Mouse (Mus musculus) limb, embryonic 14.5 days (tissue): ENCODE data around the gene Frmd6. TPM values are rescaled to one million over a fixed set of nuclear protein-coding genes. Genes with fewer than 3 reads are reported as not detected.

Experiments used
- ATAC-seq: fragments of 200-750 bp; cut with Nextera tagmentation; 2 replicates; pipeline ENCODE4 v1.8.0; 2017; ENCODE audit warnings: low read depth, moderate number of reproducible peaks, moderate TSS enrichment; ENCODE audit not compliant: low FRiP score
- DNase-seq: peaks from one replicate; pipeline ENCODE4 v3.0.0-alpha.2; 2015; ENCODE audit warnings: low spot score
- H3K27ac ChIP-seq: fragments of 300-500 bp; sonication (generic); replicated peaks from 2 replicates; pipeline ENCODE4 v1.5.1; 2014; ENCODE audit warnings: low read depth, mild to moderate bottlenecking, low read length, moderate library complexity, mixed read lengths
- H3K27me3 ChIP-seq: fragments of 300-500 bp; sonication (generic); 2 replicates; pipeline ENCODE4 v1.6.1; 2014; ENCODE audit warnings: low read length, mixed read lengths; ENCODE audit not compliant: control insufficient read depth, insufficient read depth
- H3K36me3 ChIP-seq: fragments of 300-500 bp; sonication (generic); 2 replicates; pipeline ENCODE4 v1.6.1; 2014; ENCODE audit warnings: mild to moderate bottlenecking, low read length, moderate library complexity, mixed read lengths; ENCODE audit not compliant: control insufficient read depth, insufficient read depth
- H3K4me1 ChIP-seq: fragments of 300-500 bp; sonication (generic); 2 replicates; pipeline ENCODE4 v1.6.1; 2014; ENCODE audit warnings: antibody characterized with exemption, low read length, mixed read lengths; ENCODE audit not compliant: control insufficient read depth, insufficient read depth
- H3K4me2 ChIP-seq: fragments of 300-500 bp; sonication (generic); replicated peaks from 2 replicates; pipeline ENCODE4 v1.6.1; 2014; ENCODE audit warnings: low read depth, mild to moderate bottlenecking, low read length, moderate library complexity; ENCODE audit not compliant: severe bottlenecking
- H3K4me3 ChIP-seq: fragments of 300-500 bp; sonication (generic); replicated peaks from 2 replicates; pipeline ENCODE4 v1.5.1; 2014; ENCODE audit warnings: low read length
- H3K9ac ChIP-seq: fragments of 300-500 bp; sonication (generic); 2 replicates; pipeline ENCODE4 v1.6.1; 2014; ENCODE audit warnings: mild to moderate bottlenecking, low read depth, low read length, moderate library complexity; ENCODE audit not compliant: severe bottlenecking
- H3K9me3 ChIP-seq: fragments of 300-500 bp; sonication (generic); 2 replicates; pipeline ENCODE4 v1.6.1; 2016; ENCODE audit warnings: low read length; ENCODE audit not compliant: control insufficient read depth
- POLR2A ChIP-seq: fragments of 200-500 bp; IDR thresholded peaks from 2 replicates; pipeline ENCODE4 v1.8.0; 2012; ENCODE audit warnings: inconsistent platforms, mild to moderate bottlenecking, moderate library complexity, borderline replicate concordance; ENCODE audit not compliant: insufficient read depth, insufficient read length; ENCODE audit errors: extremely low read depth
- WGBS: fragments of 180-500 bp; shearing (Covaris S2); extraction: QIAGEN DNeasy Blood & Tissue Kit; methylation state at CpG from one replicate; pipeline ENCODE4 v1.1.7; 2014; 5-methylcytosine and 5-hydroxymethylcytosine counted together
- polyA plus RNA-seq, 2 experiments: library from polyadenylated mRNA; depleted of rRNA in 1 of 2; stranded (reverse) in 1 of 2; unstranded in 1 of 2; fragments of >200 nt; fragmentation: Nextera tagmentation in 1 of 2; extraction: Ambion mirVana in 1 of 2; gene quantifications; 2 replicates each; pipeline versions ENCODE4 v1.2.1 to v1.2.3; 2012 to 2014

Frmd6 gene
- polyA plus RNA-seq, 2 experiments = 48.6 to 64.9 TPM

DNA sequence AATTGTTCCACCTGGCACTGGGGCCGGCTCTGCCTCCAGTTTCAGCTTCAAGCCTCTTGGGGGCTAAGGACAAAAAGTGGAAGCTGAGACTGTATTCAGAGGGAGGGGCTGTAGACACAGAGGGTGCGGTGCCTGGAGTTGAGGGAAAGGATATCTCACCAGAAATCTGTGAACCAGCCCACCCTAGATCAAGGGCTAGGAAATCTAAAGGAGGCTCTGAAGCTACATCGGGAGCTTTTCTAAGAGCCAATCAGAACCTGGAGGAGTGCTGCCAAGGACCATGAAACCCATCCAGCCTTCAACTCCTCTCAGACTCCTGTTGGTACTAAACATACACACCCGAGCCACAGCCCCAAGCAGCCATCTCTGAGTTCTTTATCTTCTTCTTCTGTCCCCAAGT lies 82.8 kb downstream of the Frmd6 start:
- ATAC-seq = no peak
- Histone ChIP-seq H3K27me3 (no peaks in the 10 kb centered on the region), H3K4me2 (no peak overlapping the region), H3K9me3 (0 out of 2 replicates have a peak, but pooled peaks cover 6% of the 10 kb centered on the region), H3K36me3 (peaks cover 6% of the 10 kb centered on the region), H3K4me3 (no peak overlapping the region), H3K9ac (no peak overlapping the region), H3K4me1 (no peaks in the 10 kb centered on the region), H3K27ac (no peak overlapping the region)
- 64% methylated on average over 4 of the region's 4 CpGs for WGBS
- TF ChIP-seq POLR2A = no peak
- no peak for DNase-seq

DNA sequence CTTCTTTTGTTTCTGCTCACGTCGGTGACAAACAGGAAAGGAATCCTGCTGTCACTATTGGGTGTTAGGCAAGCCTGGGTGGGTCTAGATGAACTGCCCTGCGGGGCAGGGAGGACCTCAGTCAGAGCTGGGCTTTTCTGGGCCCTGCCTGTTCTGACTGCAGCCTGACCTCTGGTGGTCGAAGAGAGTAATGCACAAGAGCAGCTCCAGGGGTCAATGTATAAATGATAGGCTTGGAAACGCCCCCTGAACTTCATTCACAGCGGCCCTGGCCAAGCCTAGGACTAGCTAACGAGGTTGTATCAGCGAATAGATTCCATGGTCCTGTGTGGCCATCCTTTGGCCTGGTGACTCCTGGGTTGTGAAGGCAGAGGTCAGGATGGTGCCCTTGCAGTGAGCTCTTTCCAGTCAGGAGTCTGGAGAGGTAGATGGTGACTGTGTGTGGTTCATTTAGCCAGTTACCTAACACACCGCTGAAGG lies 85.0 kb downstream of the Frmd6 start:
- H3K4me2 ChIP-seq = no peak overlapping the region
- H3K9ac ChIP-seq = no peak overlapping the region
- H3K36me3 ChIP-seq = no peaks in the 10 kb centered on the region
- no peaks in the 10 kb centered on the region for H3K27me3 ChIP-seq
- H3K4me1 ChIP-seq = no peaks in the 10 kb centered on the region
- H3K27ac ChIP-seq = no peak overlapping the region
- H3K4me3 ChIP-seq = no peak overlapping the region
- DNase-seq (peak; percentile 83), ATAC-seq (peak; percentile 36; the same call in 1 of the 2 replicates)
- 0 out of 2 replicates have a peak, but pooled peaks cover 6% of the 10 kb centered on the region for H3K9me3 ChIP-seq
- 12% methylated on average over 9 of the region's 9 CpGs for WGBS
- TF ChIP-seq POLR2A = no peak

DNA sequence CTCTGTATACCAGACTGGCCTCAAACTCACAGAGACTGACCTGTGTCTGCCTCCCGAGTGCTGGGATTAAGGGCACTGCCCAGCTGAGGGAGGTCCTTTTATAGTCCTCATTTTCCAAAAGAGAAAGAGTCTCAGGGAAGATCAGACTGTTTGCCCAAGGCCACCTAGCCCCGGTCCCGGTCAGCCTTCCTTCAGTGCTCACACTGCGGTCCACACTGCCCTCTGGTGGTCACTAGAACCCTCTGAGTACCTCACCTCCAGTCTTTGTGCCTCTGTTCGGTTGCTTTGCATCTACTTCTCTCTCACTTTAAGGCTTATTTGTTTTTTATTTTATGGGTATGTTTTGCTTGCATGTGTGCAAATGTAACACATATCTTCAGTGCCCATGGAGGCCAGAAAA lies 85.7 kb downstream of the Frmd6 start:
- ATAC-seq = peak; percentile 60; the same call in 1 of the 2 replicates
- Histone ChIP-seq H3K36me3 (no peaks in the 10 kb centered on the region), H3K9me3 (0 out of 2 replicates have a peak, but pooled peaks cover 4% of the 10 kb centered on the region), H3K4me1 (no peaks in the 10 kb centered on the region), H3K27me3 (no peaks in the 10 kb centered on the region), H3K4me2 (no peak overlapping the region), H3K4me3 (no peak overlapping the region), H3K9ac (no peak overlapping the region), H3K27ac (no peak overlapping the region)
- peak; percentile 85 for DNase-seq
- WGBS = 8% methylated on average over 5 of the region's 5 CpGs
- TF ChIP-seq POLR2A = no peak

DNA sequence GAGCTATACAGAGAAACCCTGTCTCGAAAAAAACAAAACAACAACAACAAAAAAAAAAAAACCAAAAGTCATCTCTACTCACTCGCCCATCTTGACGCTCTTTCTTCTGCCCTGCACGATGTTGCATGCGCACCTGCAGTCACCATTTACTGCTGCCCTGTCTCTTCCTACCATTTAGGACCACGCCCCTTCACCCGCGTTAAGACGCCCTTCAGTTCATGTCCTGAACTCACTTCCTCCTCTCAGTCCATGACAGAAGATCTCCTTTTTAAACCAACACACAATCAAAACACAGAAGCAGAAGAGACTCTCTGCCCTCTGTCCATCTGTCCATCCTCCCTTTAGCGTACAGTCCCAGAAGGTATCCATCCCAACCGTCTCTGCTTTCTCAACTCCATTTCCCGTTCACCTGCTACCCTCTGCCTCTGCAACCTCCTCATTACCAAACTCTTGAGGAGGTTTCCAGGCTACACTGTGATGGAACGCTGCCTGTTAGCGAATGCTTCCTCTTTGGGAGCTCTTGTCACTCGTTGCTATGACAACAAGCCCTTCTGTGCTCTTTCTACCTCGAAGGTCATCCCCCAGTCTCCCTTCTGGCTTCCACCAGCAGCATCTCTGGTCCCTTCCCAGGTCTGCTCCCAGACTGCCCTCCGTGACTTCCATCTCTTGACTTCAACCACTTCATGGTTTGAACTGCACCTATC lies 86.5 kb downstream of the Frmd6 start:
- no peak for ATAC-seq
- Histone ChIP-seq H3K9ac (no peak overlapping the region), H3K27me3 (no peaks in the 10 kb centered on the region), H3K4me2 (no peak overlapping the region), H3K36me3 (no peaks in the 10 kb centered on the region), H3K9me3 (no peaks in the 10 kb centered on the region), H3K4me3 (no peak overlapping the region), H3K27ac (no peak overlapping the region), H3K4me1 (no peaks in the 10 kb centered on the region)
- WGBS = 75% methylated on average over 17 of the region's 17 CpGs
- TF ChIP-seq POLR2A = no peak
- DNase-seq = no peak

DNA sequence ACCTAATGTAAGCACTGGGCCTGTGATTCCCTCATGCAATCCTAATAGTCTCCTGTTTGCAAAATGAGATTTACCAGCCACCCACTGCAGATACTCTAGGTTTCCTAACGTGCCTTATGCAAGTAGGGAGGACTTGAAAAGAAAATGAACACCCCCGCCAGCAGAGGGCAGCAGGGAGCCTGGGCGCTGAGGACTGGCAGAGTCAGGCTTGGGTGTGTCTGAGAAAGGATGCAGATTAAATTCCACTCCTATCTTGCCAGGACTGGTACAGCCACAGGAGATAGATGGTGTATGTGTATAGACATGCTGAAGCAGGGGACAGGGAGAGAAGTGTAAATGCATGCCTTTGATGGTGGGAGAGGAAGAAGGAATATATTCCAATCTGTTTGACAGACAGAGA lies 88.1 kb downstream of the Frmd6 start:
- H3K27ac ChIP-seq = no peak overlapping the region
- H3K9ac ChIP-seq = no peak overlapping the region
- 54% methylated on average over 3 of the region's 3 CpGs for WGBS
- DNase-seq = no peak
- H3K4me3 ChIP-seq = no peak overlapping the region
- no peak for TF ChIP-seq POLR2A
- H3K27me3 ChIP-seq = no peaks in the 10 kb centered on the region
- H3K9me3 ChIP-seq = no peaks in the 10 kb centered on the region
- H3K4me1 ChIP-seq = no peaks in the 10 kb centered on the region
- no peak overlapping the region for H3K4me2 ChIP-seq
- H3K36me3 ChIP-seq = no peaks in the 10 kb centered on the region
- no peak for ATAC-seq
